Mouse (Mus musculus): ENCODE measurements around the gene Ncf1. TPM values are rescaled to one million over a fixed set of nuclear protein-coding genes. Genes with fewer than 3 reads are reported as not detected.

Ncf1 gene
- polyA plus RNA-seq, 1 experiment from 2014 or later: 3.0 TPM

DNA sequence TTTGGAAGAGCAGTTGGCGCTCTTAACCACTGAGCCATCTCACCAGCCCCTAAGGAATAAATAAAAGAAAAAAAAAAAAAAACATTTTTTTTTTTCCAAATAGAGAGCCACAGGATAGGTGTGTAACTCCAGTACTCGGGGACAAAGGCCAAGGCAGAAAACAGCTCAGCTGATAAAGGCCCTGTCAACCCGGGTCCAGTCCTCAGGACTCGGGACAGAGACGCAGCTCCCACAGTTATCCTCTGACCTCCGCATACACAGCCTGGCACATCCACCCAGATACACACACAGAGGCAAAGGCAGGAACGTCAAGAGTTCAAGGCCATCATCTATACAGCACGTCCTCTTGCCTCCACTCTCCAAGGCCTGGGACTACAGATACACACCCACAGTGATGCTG is 59.3 kb downstream of the Ncf1 start:
- peaks cover 6% of the 10 kb centered on the region for H3K4me1 ChIP-seq (replicated peaks)
- 0 out of 2 replicates have a peak, but pooled peaks cover 13% of the 10 kb centered on the region for H3K36me3 ChIP-seq
- no peak for ATAC-seq (ENCODE audit: low FRiP score, low read depth)
- no peak overlapping the region for H3K4me2 ChIP-seq
- H3K27me3 ChIP-seq: no peaks in the 10 kb centered on the region
- H3K4me3 ChIP-seq: no peak overlapping the region
- no peak overlapping the region for H3K27ac ChIP-seq (replicated peaks)
- 96% methylated on average over 8 of the region's 8 CpGs for WGBS
- H3K9ac ChIP-seq: no peak overlapping the region
- H3K9me3 ChIP-seq: no peaks in the 10 kb centered on the region

Other genes with a start within 250 kb of the Ncf1 start
- 26.6 and 27.5 TPM in 2 replicates for gene Castor2, start 129.9 kb downstream of the Ncf1 start, polyA plus RNA-seq (2015; fragmentation: Nextera tagmentation; extraction: Ambion mirVana)
- 21.1 and 22.1 TPM in 2 replicates for gene Rcc1l, start 52.9 kb downstream of the Ncf1 start, polyA plus RNA-seq (2015; fragmentation: Nextera tagmentation; extraction: Ambion mirVana)
- gene Gtf2ird2, start 45.6 kb downstream of the Ncf1 start, polyA plus RNA-seq (2015; fragmentation: Nextera tagmentation; extraction: Ambion mirVana): 15.4 and 15.8 TPM in 2 replicates
- 145 and 150 TPM in 2 replicates for gene Gtf2i, start 85.1 kb upstream of the Ncf1 start, polyA plus RNA-seq (2015; fragmentation: Nextera tagmentation; extraction: Ambion mirVana)
- 69.0 and 73.7 TPM in 2 replicates for gene Gtf2ird1, start 227.1 kb upstream of the Ncf1 start, polyA plus RNA-seq (2015; fragmentation: Nextera tagmentation; extraction: Ambion mirVana)

All from hindbrain, embryonic 15.5 days (tissue).